Mouse (Mus musculus): ENCODE measurements around the gene Sla2. TPM values are rescaled to one million over a fixed set of nuclear protein-coding genes. Genes with fewer than 3 reads are reported as not detected.

Sla2 gene
- polyA plus RNA-seq, 1 experiment, result 0.67 TPM

Other genes with a start within 250 kb of the Sla2 start
- 46.3 and 47.7 TPM in 2 replicates for gene Myl9, start 111.8 kb downstream of the Sla2 start, polyA plus RNA-seq (2012; rRNA removed)
- 1.1 and 1.7 TPM in 2 replicates for gene Tgif2, start 47.2 kb downstream of the Sla2 start, polyA plus RNA-seq (2012; rRNA removed)
- gene 4930518I15Rik, start 29.2 kb downstream of the Sla2 start, polyA plus RNA-seq (2012; rRNA removed), result 3.0 and 4.0 TPM in 2 replicates
- 100 and 110 TPM in 2 replicates for gene Rab5if, start 24.1 kb downstream of the Sla2 start, polyA plus RNA-seq (2012; rRNA removed)
- 585 and 611 TPM in 2 replicates for gene Ndrg3, start 104.9 kb upstream of the Sla2 start, polyA plus RNA-seq (2012; rRNA removed)
- gene Dsn1, start 120.0 kb upstream of the Sla2 start, polyA plus RNA-seq (2012; rRNA removed), result 5.4 and 5.8 TPM in 2 replicates
- 5.8 and 6.8 TPM in 2 replicates for gene Soga1, start 192.1 kb upstream of the Sla2 start, polyA plus RNA-seq (2012; rRNA removed)
- gene Tldc2, start 199.9 kb upstream of the Sla2 start, polyA plus RNA-seq (2012; rRNA removed), result not detected in 2 replicates
- 14.7 and 15.9 TPM in 2 replicates for gene Samhd1, start 248.1 kb upstream of the Sla2 start, polyA plus RNA-seq (2012; rRNA removed)

Data from cortical plate, adult 2 months (tissue).